In the genomic region with DNA sequence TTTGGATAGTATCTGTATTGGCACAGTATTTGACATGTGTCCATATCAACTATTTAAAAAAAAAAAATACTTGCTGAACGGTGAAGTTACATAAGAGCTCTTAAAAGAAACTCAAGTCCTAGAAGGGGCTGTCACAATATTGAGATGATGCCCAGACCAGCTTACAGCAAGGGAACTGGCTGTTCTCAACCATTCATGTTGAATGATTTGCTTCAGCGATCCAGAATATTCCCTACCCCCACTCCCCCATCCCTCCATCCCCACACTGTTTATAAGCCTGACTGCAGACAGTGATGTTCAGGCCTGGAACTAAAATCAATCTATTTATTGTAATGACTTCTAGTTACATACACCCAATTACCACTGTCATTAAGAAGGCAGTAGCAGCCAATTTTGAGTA, we compare ENCODE assay signal across 18 mouse cellular contexts.
DNase-seq lines count a peak whose midpoint lies in the region; ATAC-seq and TF ChIP-seq lines count a peak whose summit lies in the region.
"Had no signal": no experiment of that assay in that cellular context is flagged by ENCODE, and none has a peak within 500 bp of the region (broad histone marks: within the 10 kb centered on the region; RNA-seq: fewer than 3 reads in every experiment).

No protein-coding gene starts in this region.

- H3K4me2 ChIP-seq in forebrain, embryonic 14.5 days (ENCODE audit: low read length) = no peak overlapping the region
- H3K4me2 ChIP-seq in forebrain, postnatal 0 days (ENCODE audit: low read depth) = no peak overlapping the region
- no peak overlapping the region for H3K4me2 ChIP-seq in midbrain, embryonic 11.5 days
- H3K4me2 ChIP-seq: embryonic facial prominence, embryonic 13.5 days; heart, embryonic 11.5 days; heart, embryonic 15.5 days; hindbrain, embryonic 14.5 days had no signal

- 23% methylated on average over 2 of the region's 2 CpGs for whole genome bisulfite sequencing in forebrain, embryonic 14.5 days
- 93% methylated on average over 2 of the region's 2 CpGs for WGBS in forebrain, embryonic 10.5 days
- WGBS in forebrain, postnatal 0 days = 29% methylated on average over 2 of the region's 2 CpGs
- WGBS in midbrain, embryonic 11.5 days = 90% methylated on average over 2 of the region's 2 CpGs

- peak; percentile 79 for DNase-seq in forebrain, embryonic 14.5 days (ENCODE audit: low spot score)
- no peak for DNase-seq in forebrain, embryonic 10.5 days (ENCODE audit: extremely low spot score, low spot score)
- peak; percentile 27 to 49 for DNase-seq in layer of hippocampus, adult 2 months (ENCODE audit: low spot score in 2 of 2)
- no peak for DNase-seq in layer of hippocampus, postnatal 25 days (ENCODE audit: extremely low spot score in 1 of 2, low spot score in 1 of 2)
- peak; percentile 86 for DNase-seq in brain, embryonic 14.5 days (ENCODE audit: low read depth)
- no peak for DNase-seq in forebrain, postnatal 0 days
- no peak for DNase-seq in midbrain, embryonic 11.5 days (ENCODE audit: low spot score, missing footprints)
- DNase-seq: adrenal gland, postnatal 14 days; cerebellum, adult 18-20 months; cerebellum, adult 9-11 months; cerebellum, postnatal 36 days; gastrocnemius, postnatal 14 days; heart, adult 2 months; heart, postnatal 14 days had no signal

- H3K4me1 ChIP-seq in forebrain, embryonic 14.5 days (ENCODE audit: control insufficient read depth, insufficient read depth, low read length) = peaks cover 10% of the 10 kb centered on the region
- H3K4me1 ChIP-seq in forebrain, embryonic 10.5 days = peaks cover 15% of the 10 kb centered on the region
- no peaks in the 10 kb centered on the region; the same call in 1 of the 2 replicates for H3K4me1 ChIP-seq in forebrain, postnatal 0 days (ENCODE audit: insufficient read depth)
- 0 out of 2 replicates have a peak, but pooled peaks cover 2% of the 10 kb centered on the region for H3K4me1 ChIP-seq in midbrain, embryonic 11.5 days (ENCODE audit: control insufficient read depth, insufficient read depth, low read length)
- H3K4me1 ChIP-seq: embryonic facial prominence, embryonic 13.5 days; heart, embryonic 15.5 days had no signal

- TF ChIP-seq POLR2A in brain, embryonic 14.5 days (IDR thresholded peaks at IDR 0.05; ENCODE audit: borderline replicate concordance, extremely low read depth, insufficient read depth, insufficient read length, poor library complexity, severe bottlenecking) = no peak

- H3K4me3 ChIP-seq in forebrain, embryonic 14.5 days (ENCODE audit: low read depth, low read length) = no peak overlapping the region
- no peak overlapping the region for H3K4me3 ChIP-seq in forebrain, embryonic 10.5 days
- H3K4me3 ChIP-seq in layer of hippocampus, adult 2 months = no peak overlapping the region
- no peak overlapping the region for H3K4me3 ChIP-seq in forebrain, postnatal 0 days (ENCODE audit: low read depth, low read length)
- no peak overlapping the region for H3K4me3 ChIP-seq in midbrain, embryonic 11.5 days (ENCODE audit: low read depth, low read length)
- H3K4me3 ChIP-seq: embryonic facial prominence, embryonic 13.5 days; heart, adult 2 months; heart, embryonic 15.5 days had no signal

- ATAC-seq in forebrain, embryonic 14.5 days = peak; percentile 69; the same call in 1 of the 2 replicates
- peak; percentile 58; the same call in 1 of the 2 replicates for ATAC-seq in forebrain, postnatal 0 days
- no peak for ATAC-seq in midbrain, embryonic 11.5 days (ENCODE audit: low FRiP score)

- no peaks in the 10 kb centered on the region for H3K36me3 ChIP-seq in forebrain, embryonic 14.5 days (ENCODE audit: control insufficient read depth, insufficient read depth, low read length)
- H3K36me3 ChIP-seq in forebrain, embryonic 10.5 days (replicated peaks) = no peaks in the 10 kb centered on the region
- no peaks in the 10 kb centered on the region for H3K36me3 ChIP-seq in forebrain, postnatal 0 days (ENCODE audit: insufficient read depth)
- H3K36me3 ChIP-seq in midbrain, embryonic 11.5 days (ENCODE audit: control insufficient read depth, insufficient read depth, low read length) = no peaks in the 10 kb centered on the region
- H3K36me3 ChIP-seq: embryonic facial prominence, embryonic 13.5 days; heart, embryonic 15.5 days had no signal

- H3K27me3 ChIP-seq in forebrain, embryonic 14.5 days (replicated peaks; ENCODE audit: control insufficient read depth, insufficient read depth, low read length) = no peaks in the 10 kb centered on the region
- no peaks in the 10 kb centered on the region for H3K27me3 ChIP-seq in forebrain, embryonic 10.5 days (ENCODE audit: poor library complexity, severe bottlenecking)
- H3K27me3 ChIP-seq in forebrain, postnatal 0 days (ENCODE audit: insufficient read depth, low read length) = no peaks in the 10 kb centered on the region
- H3K27me3 ChIP-seq in midbrain, embryonic 11.5 days (ENCODE audit: control insufficient read depth, insufficient read depth, low read length) = no peaks in the 10 kb centered on the region
- H3K27me3 ChIP-seq: embryonic facial prominence, embryonic 13.5 days; heart, embryonic 15.5 days had no signal

- no peak for TF ChIP-seq CTCF in layer of hippocampus, adult 2 months (conservative IDR thresholded peaks at IDR 0.05)
- no peak for TF ChIP-seq CTCF in brain, embryonic 14.5 days (IDR thresholded peaks at IDR 0.05; ENCODE audit: borderline replicate concordance, extremely low read depth, insufficient read depth, insufficient read length)
- no peak for TF ChIP-seq CTCF in forebrain, postnatal 0 days (IDR thresholded peaks at IDR 0.05; ENCODE audit: low read depth)

- H3K9ac ChIP-seq in forebrain, embryonic 14.5 days (ENCODE audit: low read length) = no peak overlapping the region
- H3K9ac ChIP-seq in forebrain, postnatal 0 days = no peak overlapping the region
- H3K9ac ChIP-seq in midbrain, embryonic 11.5 days (ENCODE audit: low read length) = no peak overlapping the region
- H3K9ac ChIP-seq: embryonic facial prominence, embryonic 13.5 days; heart, embryonic 15.5 days; hindbrain, embryonic 14.5 days had no signal

- H3K9me3 ChIP-seq in forebrain, embryonic 14.5 days (replicated peaks; ENCODE audit: control insufficient read depth, low read length) = no peaks in the 10 kb centered on the region
- no peaks in the 10 kb centered on the region for H3K9me3 ChIP-seq in forebrain, embryonic 10.5 days
- H3K9me3 ChIP-seq in forebrain, postnatal 0 days (ENCODE audit: low read length) = no peaks in the 10 kb centered on the region
- H3K9me3 ChIP-seq in midbrain, embryonic 11.5 days (ENCODE audit: control insufficient read depth, low read length) = no peaks in the 10 kb centered on the region
- H3K9me3 ChIP-seq: embryonic facial prominence, embryonic 13.5 days; heart, embryonic 15.5 days had no signal

- H3K27ac ChIP-seq in forebrain, embryonic 14.5 days (ENCODE audit: low read depth, low read length) = no peak overlapping the region
- H3K27ac ChIP-seq in forebrain, embryonic 10.5 days = no peak overlapping the region
- H3K27ac ChIP-seq in layer of hippocampus, adult 2 months = peak overlapping the region; percentile 75
- H3K27ac ChIP-seq in forebrain, postnatal 0 days (ENCODE audit: low read depth, low read length) = no peak overlapping the region
- no peak overlapping the region for H3K27ac ChIP-seq in midbrain, embryonic 11.5 days (ENCODE audit: low read depth, low read length)
- H3K27ac ChIP-seq: embryonic facial prominence, embryonic 13.5 days; heart, adult 2 months; heart, embryonic 15.5 days; hindbrain, embryonic 14.5 days had no signal

Comparison
In these comparisons a context has a peak if more than half of its experiments do, and no peak if none do; other contexts are left out.
1. DNase-seq: peak in forebrain, embryonic 14.5 days (single experiment), layer of hippocampus, adult 2 months (2 of 2) and brain, embryonic 14.5 days (single experiment); none in forebrain, embryonic 10.5 days (single experiment), layer of hippocampus, postnatal 25 days (0 of 2), forebrain, postnatal 0 days (single experiment) and midbrain, embryonic 11.5 days (single experiment).